Mouse (Mus musculus): Measurements from ENCODE around the gene Gpsm1. TPM values are rescaled to one million over a fixed set of nuclear protein-coding genes. Genes with fewer than 3 reads are reported as not detected.
A peak's percentile ranks its signal among the peaks of the same experiment; 100 is the strongest.

The Gpsm1 gene
- polyA plus RNA-seq, 1 experiment from 2014 or later: 99.4 TPM

DNA sequence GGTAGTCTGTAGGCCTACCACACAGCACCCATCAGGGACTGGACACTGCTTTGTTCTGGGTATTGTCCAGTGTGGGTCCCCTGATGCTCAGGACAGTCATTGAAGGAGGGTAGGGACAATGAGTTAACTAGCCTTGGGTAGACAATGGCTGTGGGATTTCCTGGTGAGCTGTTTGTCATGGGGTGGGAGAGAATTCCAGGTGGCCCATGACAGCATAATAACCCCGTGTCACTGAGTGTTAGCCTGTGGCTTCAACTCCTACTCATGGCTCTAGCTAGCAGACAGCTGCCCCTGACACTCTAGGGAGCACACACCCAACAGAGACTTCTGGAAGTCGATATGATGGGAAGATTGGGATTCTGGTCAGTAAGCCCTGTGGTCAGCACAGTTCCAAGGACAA is 20.9 kb upstream of the Gpsm1 start, which contains the start of gene Ccdc187:
Ccdc187 (minus strand) TSS at position 101 of the 400 bp plus-strand sequence.
- ATAC-seq (ENCODE audit: low FRiP score, low TSS enrichment): no peak
- no peaks in the 10 kb centered on the region for H3K9me3 ChIP-seq (ENCODE audit: control insufficient read depth, low read length)

DNA sequence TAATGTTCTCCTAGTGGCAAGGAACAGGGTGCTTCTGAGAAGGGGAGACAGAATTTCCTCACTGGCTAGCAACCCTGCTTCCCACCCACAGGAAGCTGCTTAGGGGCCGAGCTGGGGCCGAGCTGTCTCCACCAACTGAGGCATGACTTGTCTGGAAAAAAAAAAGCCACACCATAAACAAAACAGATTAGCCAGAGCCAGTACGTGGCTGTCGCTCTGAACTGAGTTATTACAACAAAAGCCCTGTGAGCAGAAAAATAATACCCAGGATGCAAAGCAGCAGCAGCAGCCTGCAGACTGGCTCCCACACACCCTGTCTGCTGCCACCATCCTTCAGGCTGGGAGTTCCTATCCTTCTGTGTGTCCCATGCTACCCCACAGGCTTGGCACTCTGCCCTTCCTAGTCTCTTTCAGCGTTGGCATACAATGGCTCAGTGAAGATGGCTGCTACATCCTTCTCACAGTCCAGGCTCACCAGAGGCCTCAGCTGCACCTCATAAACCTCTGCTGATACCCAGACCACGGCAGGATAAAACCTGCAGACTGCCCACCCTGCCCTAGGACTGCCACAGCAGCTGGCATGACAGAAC is 18.6 kb upstream of the Gpsm1 start:
- ATAC-seq (ENCODE audit: low FRiP score, low TSS enrichment): no peak
- Histone ChIP-seq H3K27me3 (ENCODE audit: control insufficient read depth, insufficient read depth, low read length) (no peaks in the 10 kb centered on the region), H3K27ac (replicated peaks; ENCODE audit: low read depth, low read length) (peak overlapping the region; percentile 92), H3K9ac (replicated peaks; ENCODE audit: low read length) (no peak overlapping the region; the same call in 1 of the 2 replicates), H3K4me1 (ENCODE audit: control insufficient read depth, insufficient read depth, low read length) (peaks cover 43% of the 10 kb centered on the region), H3K4me2 (ENCODE audit: low read length) (no peak overlapping the region), H3K9me3 (ENCODE audit: control insufficient read depth, low read length) (no peaks in the 10 kb centered on the region), H3K4me3 (replicated peaks; ENCODE audit: low read depth, low read length) (no peak overlapping the region), H3K36me3 (ENCODE audit: control insufficient read depth, insufficient read depth, low read length) (no peaks in the 10 kb centered on the region)
- WGBS: 25% methylated on average over 6 of the region's 6 CpGs
- DNase-seq: peak; percentile 67

More for the DNA sequence above, 20.9 kb upstream of the Gpsm1 start, which contains the start of gene Ccdc187:
- Histone ChIP-seq H3K4me3 (replicated peaks; ENCODE audit: low read depth, low read length) (no peak within 1 kb of the TSS), H3K9ac (replicated peaks; ENCODE audit: low read length) (no peak within 1 kb of the TSS), H3K4me2 (ENCODE audit: low read length) (no peak within 1 kb of the TSS), H3K27ac (replicated peaks; ENCODE audit: low read depth, low read length) (no peak within 1 kb of the TSS), H3K27me3 (ENCODE audit: control insufficient read depth, insufficient read depth, low read length) (no peaks in the 10 kb centered on the region), H3K36me3 (ENCODE audit: control insufficient read depth, insufficient read depth, low read length) (no peaks in the 10 kb centered on the region), H3K4me1 (ENCODE audit: control insufficient read depth, insufficient read depth, low read length) (peaks cover 31% of the 10 kb centered on the region)
- DNase-seq: no peak
- WGBS: 68% methylated on average over 2 of the region's 2 CpGs

DNA sequence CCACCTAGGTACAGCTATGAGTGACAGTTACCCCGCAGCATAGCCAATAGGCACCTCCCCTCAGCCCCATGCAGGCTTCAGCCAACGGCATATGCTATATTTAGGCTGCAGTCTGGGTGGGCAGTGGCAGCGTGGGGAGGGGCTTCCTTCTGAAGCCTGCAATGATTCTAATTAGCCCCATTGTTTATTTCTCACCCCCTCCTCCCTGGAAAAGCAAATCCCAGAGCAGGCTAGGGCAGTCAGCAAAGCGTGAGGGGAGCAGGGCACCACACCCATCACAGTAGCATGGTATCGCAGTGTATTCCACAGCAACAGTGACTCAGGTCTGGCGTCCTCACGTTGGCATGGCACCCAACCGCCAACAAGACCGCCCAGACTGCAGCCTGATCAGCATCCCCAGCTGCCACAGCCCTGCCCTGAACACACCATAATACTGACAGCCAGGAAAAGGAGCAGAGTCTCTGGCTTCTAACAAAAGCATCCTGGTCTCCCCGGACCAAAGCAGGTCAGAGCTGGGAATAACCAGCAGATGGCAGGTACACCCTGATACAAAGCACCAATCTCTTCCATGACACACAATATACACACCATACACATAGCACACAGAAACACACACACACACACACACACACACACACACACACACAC is 17.0 kb upstream of the Gpsm1 start:
- DNase-seq: peak; percentile 81
- Histone ChIP-seq H3K9ac (replicated peaks; ENCODE audit: low read length) (peak overlapping the region; percentile 24; the same call in 1 of the 2 replicates), H3K4me3 (replicated peaks; ENCODE audit: low read depth, low read length) (no peak overlapping the region), H3K27ac (replicated peaks; ENCODE audit: low read depth, low read length) (peak overlapping the region; percentile 92), H3K27me3 (ENCODE audit: control insufficient read depth, insufficient read depth, low read length) (no peaks in the 10 kb centered on the region), H3K36me3 (ENCODE audit: control insufficient read depth, insufficient read depth, low read length) (no peaks in the 10 kb centered on the region), H3K4me2 (ENCODE audit: low read length) (peak overlapping the region; percentile 44), H3K9me3 (ENCODE audit: control insufficient read depth, low read length) (no peaks in the 10 kb centered on the region), H3K4me1 (ENCODE audit: control insufficient read depth, insufficient read depth, low read length) (peaks cover 43% of the 10 kb centered on the region)
- peak; percentile 86 for ATAC-seq (ENCODE audit: low FRiP score, low TSS enrichment)
- 2% methylated on average over 10 of the region's 10 CpGs for WGBS

GRCm38 (mm10) chr2:26298856-26299230 is 16.5 kb upstream of the Gpsm1 start:
- no peak overlapping the region for H3K4me3 ChIP-seq (replicated peaks; ENCODE audit: low read depth, low read length)
- H3K9me3 ChIP-seq (ENCODE audit: control insufficient read depth, low read length): no peaks in the 10 kb centered on the region
- 2% methylated on average over 4 of the region's 4 CpGs for WGBS
- H3K9ac ChIP-seq (replicated peaks; ENCODE audit: low read length): peak overlapping the region; percentile 24; the same call in 1 of the 2 replicates
- peak overlapping the region; percentile 44 for H3K4me2 ChIP-seq (ENCODE audit: low read length)
- DNase-seq (peak; percentile 73), ATAC-seq (ENCODE audit: low FRiP score, low TSS enrichment) (peak; percentile 49)
- peaks cover 43% of the 10 kb centered on the region for H3K4me1 ChIP-seq (ENCODE audit: control insufficient read depth, insufficient read depth, low read length)
- no peaks in the 10 kb centered on the region for H3K27me3 ChIP-seq (ENCODE audit: control insufficient read depth, insufficient read depth, low read length)
- H3K36me3 ChIP-seq (ENCODE audit: control insufficient read depth, insufficient read depth, low read length): no peaks in the 10 kb centered on the region
- peak overlapping the region; percentile 92 for H3K27ac ChIP-seq (replicated peaks; ENCODE audit: low read depth, low read length)

GRCm38 (mm10) chr2:26299336-26299735 is 16.0 kb upstream of the Gpsm1 start:
- Histone ChIP-seq H3K4me1 (ENCODE audit: control insufficient read depth, insufficient read depth, low read length) (peaks cover 43% of the 10 kb centered on the region), H3K9ac (replicated peaks; ENCODE audit: low read length) (peak overlapping the region; percentile 24; the same call in 1 of the 2 replicates), H3K9me3 (ENCODE audit: control insufficient read depth, low read length) (no peaks in the 10 kb centered on the region), H3K27ac (replicated peaks; ENCODE audit: low read depth, low read length) (peak overlapping the region; percentile 92), H3K4me3 (replicated peaks; ENCODE audit: low read depth, low read length) (no peak overlapping the region), H3K4me2 (ENCODE audit: low read length) (peak overlapping the region; percentile 44; the same call in 1 of the 2 replicates), H3K27me3 (ENCODE audit: control insufficient read depth, insufficient read depth, low read length) (no peaks in the 10 kb centered on the region), H3K36me3 (ENCODE audit: control insufficient read depth, insufficient read depth, low read length) (no peaks in the 10 kb centered on the region)
- DNase-seq (peak; percentile 47), ATAC-seq (ENCODE audit: low FRiP score, low TSS enrichment) (no peak)
- 23% methylated on average over 7 of the region's 7 CpGs for WGBS

DNA sequence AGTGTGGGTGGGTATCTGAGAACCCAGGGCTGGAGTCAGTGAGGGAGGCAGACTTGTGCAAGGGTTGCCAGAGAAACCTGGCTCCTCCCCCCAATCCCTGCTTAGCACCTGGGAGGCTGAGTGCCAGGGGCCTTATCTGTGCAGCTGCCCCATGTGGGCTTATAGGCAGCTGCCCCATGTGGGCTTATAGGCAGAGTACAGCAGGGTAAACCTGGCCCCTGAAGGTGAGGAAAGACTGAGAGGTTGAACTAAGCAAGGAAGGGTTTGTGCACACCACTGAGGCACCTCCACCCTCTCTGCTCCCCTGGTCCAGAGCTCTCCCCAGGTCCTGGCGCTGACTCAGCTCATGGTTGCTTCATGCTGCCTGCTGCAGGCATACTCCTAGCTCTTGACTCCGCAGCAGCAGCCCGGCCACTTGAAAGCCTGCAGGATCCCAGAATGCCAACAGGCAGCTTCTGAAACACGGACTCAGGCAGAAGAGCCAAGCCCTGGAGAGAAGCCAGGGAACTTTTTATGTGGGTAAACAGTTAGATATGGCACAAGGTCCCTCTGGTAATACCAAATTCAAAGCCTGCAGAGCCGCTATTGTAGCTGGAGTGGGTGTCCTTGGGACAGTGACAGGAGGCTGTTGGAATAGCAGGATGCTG is 15.0 kb upstream of the Gpsm1 start:
- H3K9ac ChIP-seq (replicated peaks; ENCODE audit: low read length): no peak overlapping the region

DNA sequence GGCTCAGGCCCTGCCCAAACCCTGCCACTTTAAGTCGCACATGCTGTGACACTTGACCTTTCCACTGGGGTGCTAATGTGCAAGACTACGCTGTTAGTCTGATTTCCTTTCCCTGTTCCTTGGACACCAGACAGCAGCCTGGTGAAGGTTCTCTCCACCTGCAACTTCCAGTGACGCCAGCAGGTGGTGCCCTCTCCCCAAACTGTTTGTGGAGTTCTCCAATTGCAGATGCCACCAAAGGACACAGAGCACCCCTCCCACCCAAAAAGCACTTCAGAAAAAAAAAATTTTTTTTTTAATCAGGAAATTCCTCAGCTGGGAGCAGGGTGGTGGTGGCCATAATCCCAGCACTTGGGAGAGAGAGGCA is 14.5 kb upstream of the Gpsm1 start:
- Histone ChIP-seq H3K4me2 (ENCODE audit: low read length) (no peak overlapping the region), H3K4me1 (ENCODE audit: control insufficient read depth, insufficient read depth, low read length) (peaks cover 43% of the 10 kb centered on the region), H3K9me3 (ENCODE audit: control insufficient read depth, low read length) (no peaks in the 10 kb centered on the region), H3K9ac (replicated peaks; ENCODE audit: low read length) (no peak overlapping the region), H3K27me3 (ENCODE audit: control insufficient read depth, insufficient read depth, low read length) (no peaks in the 10 kb centered on the region), H3K4me3 (replicated peaks; ENCODE audit: low read depth, low read length) (no peak overlapping the region), H3K36me3 (ENCODE audit: control insufficient read depth, insufficient read depth, low read length) (no peaks in the 10 kb centered on the region), H3K27ac (replicated peaks; ENCODE audit: low read depth, low read length) (0 out of 2 replicates have a peak overlapping the region, but pooled peaks have one; percentile 49)
- WGBS: 0% methylated on average over 3 of the region's 3 CpGs
- ATAC-seq (ENCODE audit: low FRiP score, low TSS enrichment) (no peak), DNase-seq (peak; percentile 92)

More for the DNA sequence above, 15.0 kb upstream of the Gpsm1 start:
- Histone ChIP-seq H3K36me3 (ENCODE audit: control insufficient read depth, insufficient read depth, low read length) (no peaks in the 10 kb centered on the region), H3K27ac (replicated peaks; ENCODE audit: low read depth, low read length) (peak overlapping the region; percentile 92; the same call in 1 of the 2 replicates), H3K4me1 (ENCODE audit: control insufficient read depth, insufficient read depth, low read length) (peaks cover 43% of the 10 kb centered on the region), H3K4me3 (replicated peaks; ENCODE audit: low read depth, low read length) (no peak overlapping the region), H3K9me3 (ENCODE audit: control insufficient read depth, low read length) (no peaks in the 10 kb centered on the region), H3K27me3 (ENCODE audit: control insufficient read depth, insufficient read depth, low read length) (no peaks in the 10 kb centered on the region), H3K4me2 (ENCODE audit: low read length) (no peak overlapping the region)
- peak; percentile 35 for DNase-seq
- ATAC-seq (ENCODE audit: low FRiP score, low TSS enrichment): no peak
- 49% methylated on average over 5 of the region's 5 CpGs for WGBS

DNA sequence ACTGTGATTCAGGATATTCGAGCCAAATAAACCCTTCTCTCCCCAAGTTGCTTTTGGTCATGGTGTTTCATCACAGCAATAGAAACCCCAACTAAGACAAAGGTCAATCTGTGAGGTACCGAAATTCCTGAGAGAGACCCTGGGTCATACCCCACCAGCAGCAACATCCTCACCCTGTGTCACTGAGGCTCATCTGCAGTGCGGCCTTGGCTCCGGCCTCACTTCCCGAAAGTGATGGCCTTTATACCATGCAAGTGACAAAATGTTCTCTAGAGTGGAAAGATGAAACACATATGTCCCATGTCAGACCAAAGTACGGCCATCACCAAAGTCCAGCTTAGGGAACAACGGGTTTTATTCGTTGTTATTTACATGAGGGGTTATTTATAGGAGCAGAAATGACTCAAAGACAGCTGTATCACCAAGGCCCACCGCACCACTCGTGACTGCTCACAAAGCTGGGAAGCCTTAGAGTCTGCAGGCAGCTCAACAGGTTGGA is 13.3 kb upstream of the Gpsm1 start:
- H3K9me3 ChIP-seq (ENCODE audit: control insufficient read depth, low read length): no peaks in the 10 kb centered on the region
- H3K4me3 ChIP-seq (replicated peaks; ENCODE audit: low read depth, low read length): no peak overlapping the region
- no peak overlapping the region for H3K4me2 ChIP-seq (ENCODE audit: low read length)
- H3K27me3 ChIP-seq (ENCODE audit: control insufficient read depth, insufficient read depth, low read length): no peaks in the 10 kb centered on the region
- H3K36me3 ChIP-seq (ENCODE audit: control insufficient read depth, insufficient read depth, low read length): no peaks in the 10 kb centered on the region
- WGBS: 89% methylated on average over 10 of the region's 10 CpGs
- H3K27ac ChIP-seq (replicated peaks; ENCODE audit: low read depth, low read length): no peak overlapping the region
- no peak overlapping the region for H3K9ac ChIP-seq (replicated peaks; ENCODE audit: low read length)
- DNase-seq (no peak), ATAC-seq (ENCODE audit: low FRiP score, low TSS enrichment) (no peak)
- H3K4me1 ChIP-seq (ENCODE audit: control insufficient read depth, insufficient read depth, low read length): peaks cover 36% of the 10 kb centered on the region
